Mouse (Mus musculus) retina, adult 2 months (tissue): ENCODE data around the gene Elovl2.
A peak's percentile ranks its signal among the peaks of the same experiment; 100 is the strongest.
"Not testable (repeated sequence)": the region's sequence is repeated elsewhere in the genome, so short reads cannot be mapped to it uniquely, and the experiment has no call there.

Experiments
- DNase-seq: peaks from one replicate; pipeline ENCODE4 v3.0.0-alpha.2; 2012; ENCODE audit warnings: low read depth, low spot score

Elovl2 gene

GRCm38 (mm10) chr13:41220304-41220834, at the start of gene Elovl2:
Gene Elovl2, minus strand, starts transcription at chr13:41220405.
- peak; percentile 63 for DNase-seq

GRCm38 (mm10) chr13:41267827-41268408, 47.7 kb upstream of the Elovl2 start:
- no peak for DNase-seq

- DNase-seq, result no peak
Measured at GRCm38 (mm10) chr13:41263304-41264006, 43.2 kb upstream of the Elovl2 start.

GRCm38 (mm10) chr13:41261617-41262016, 41.4 kb upstream of the Elovl2 start:
- DNase-seq, result not testable (repeated sequence)

- DNase-seq, result no peak
Measured at GRCm38 (mm10) chr13:41257851-41258250, 37.6 kb upstream of the Elovl2 start.

- no peak for DNase-seq
Measured at GRCm38 (mm10) chr13:41256962-41257361, 36.8 kb upstream of the Elovl2 start.

- DNase-seq, result no peak
Measured at GRCm38 (mm10) chr13:41256126-41256525, 35.9 kb upstream of the Elovl2 start.

GRCm38 (mm10) chr13:41252736-41253135, 32.5 kb upstream of the Elovl2 start:
- no peak for DNase-seq

- DNase-seq, result no peak
Measured at GRCm38 (mm10) chr13:41252141-41252540, 31.9 kb upstream of the Elovl2 start.

GRCm38 (mm10) chr13:41251667-41252066, 31.5 kb upstream of the Elovl2 start:
- DNase-seq, result no peak

GRCm38 (mm10) chr13:41251232-41251631, 31.0 kb upstream of the Elovl2 start:
- DNase-seq, result not testable (repeated sequence)

GRCm38 (mm10) chr13:41250318-41250981, 30.2 kb upstream of the Elovl2 start:
- no peak for DNase-seq

GRCm38 (mm10) chr13:41249538-41250317, 29.5 kb upstream of the Elovl2 start, which contains the start of gene Smim13:
Gene Smim13, plus strand, starts transcription at chr13:41249844.
- peak; percentile 91 for DNase-seq

GRCm38 (mm10) chr13:41248751-41249520, 28.7 kb upstream of the Elovl2 start:
- DNase-seq, result no peak

GRCm38 (mm10) chr13:41244306-41244830, 24.2 kb upstream of the Elovl2 start:
- DNase-seq, result peak; percentile 82

GRCm38 (mm10) chr13:41241557-41241956, 21.4 kb upstream of the Elovl2 start:
- no peak for DNase-seq

GRCm38 (mm10) chr13:41238805-41239130, 18.6 kb upstream of the Elovl2 start:
- peak; percentile 65 for DNase-seq

GRCm38 (mm10) chr13:41238035-41238804, 18.0 kb upstream of the Elovl2 start:
- no peak for DNase-seq

- no peak for DNase-seq
Measured at GRCm38 (mm10) chr13:41235845-41236741, 15.9 kb upstream of the Elovl2 start.
